Mouse (Mus musculus) urinary bladder, postnatal 25 days (tissue): Measurements from ENCODE around the gene Man2b2.

Source experiments
- DNase-seq: peaks from one replicate; pipeline ENCODE4 v3.0.0; 2022; ENCODE audit warnings: low spot score

Man2b2 gene

DNA sequence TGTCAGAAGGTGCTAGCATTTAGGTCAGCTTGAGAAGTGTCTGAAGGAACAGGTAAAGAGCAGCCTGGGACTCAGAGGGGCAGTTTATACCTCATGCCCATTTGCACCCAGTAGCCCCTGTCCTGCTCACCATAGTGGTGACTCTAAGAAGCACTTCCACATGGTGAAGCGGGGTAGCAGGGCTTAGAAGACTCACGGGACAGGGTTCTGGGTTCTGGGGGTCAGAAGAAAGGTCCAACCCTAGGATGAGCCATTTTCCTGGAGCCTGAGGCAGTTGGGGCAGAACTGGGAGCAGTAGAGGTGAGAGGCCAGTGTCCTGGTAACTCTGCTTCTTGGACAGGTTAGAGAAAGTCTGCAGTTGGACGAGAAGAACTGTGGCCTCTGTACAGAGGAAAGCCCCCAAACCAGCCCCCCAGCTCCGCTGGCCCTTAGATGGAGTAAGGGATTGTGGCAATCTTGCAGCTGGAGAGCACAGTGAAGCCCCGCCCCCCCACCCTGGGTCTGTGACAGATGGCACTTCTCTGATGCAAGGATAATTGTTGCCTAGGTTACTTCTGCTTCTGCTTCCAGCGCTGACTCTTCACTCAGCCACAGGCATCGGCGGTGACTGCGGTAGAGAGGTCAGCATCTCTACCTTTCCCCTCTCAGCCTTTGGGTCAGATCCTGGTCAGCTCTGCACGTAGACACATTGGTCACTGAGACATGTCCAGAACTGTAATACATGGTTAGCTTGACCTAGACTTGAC lies 63.3 kb downstream of the Man2b2 start:
- DNase-seq: no peak

DNA sequence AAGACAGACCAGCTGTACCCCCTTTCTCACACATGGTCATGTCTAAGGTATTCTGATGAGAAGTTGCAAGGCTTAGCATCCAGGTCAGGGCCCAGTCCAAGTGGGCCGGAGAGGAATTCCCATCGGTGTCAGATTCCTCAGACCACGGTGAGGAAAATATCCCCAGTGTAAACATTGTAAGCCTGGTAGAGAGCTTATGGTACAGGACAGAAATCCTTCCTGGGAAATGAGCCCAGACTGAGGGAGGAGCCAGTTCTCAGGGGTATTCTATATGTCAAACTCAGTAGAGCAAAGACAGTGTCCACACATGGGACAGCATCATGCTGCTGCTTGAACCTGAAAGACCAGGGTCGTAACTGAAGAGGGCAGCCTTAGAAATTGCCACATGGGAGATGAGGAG lies 70.6 kb downstream of the Man2b2 start:
- no peak for DNase-seq

DNA sequence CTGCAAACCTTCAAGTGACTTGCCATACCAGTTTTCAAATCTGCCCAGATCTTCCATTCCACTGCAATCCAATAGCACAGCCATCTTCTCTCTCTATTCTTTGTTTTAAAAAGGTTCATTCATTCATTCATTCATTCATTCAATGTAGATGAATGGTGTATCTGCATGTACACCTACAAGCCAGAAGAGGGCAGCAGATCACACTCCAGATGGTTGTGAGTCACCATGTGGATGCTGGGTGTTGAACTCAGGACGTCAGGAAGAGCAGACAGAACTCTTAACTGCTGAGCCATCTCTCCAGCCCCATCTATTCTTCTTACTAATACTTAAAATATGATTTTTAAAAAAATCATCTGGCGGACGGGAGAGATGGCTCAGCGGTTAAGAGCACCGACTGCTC lies 73.4 kb downstream of the Man2b2 start:
- DNase-seq: no peak
